Mouse (Mus musculus) adrenal gland, postnatal 4 days (tissue): Measurements from ENCODE around the gene Fli1. TPM values are rescaled to one million over a fixed set of nuclear protein-coding genes. Genes with fewer than 3 reads are reported as not detected.

Experiments used
- DNase-seq, 2 experiments: peaks; one replicate each; pipeline ENCODE4 v3.0.0; 2021 to 2022; ENCODE audit warnings: low spot score in 2 of 2, mixed read lengths in 2 of 2
- total RNA-seq, 2 experiments: library from RNA; stranded (reverse); gene quantifications; 2 replicates each; pipeline ENCODE4 v1.2.3; 2021

The Fli1 gene
- total RNA-seq, 2 experiments from 2014 or later = 27.5 to 28.1 TPM

GRCm38 (mm10) chr9:32474621-32475390 is 67.9 kb downstream of the Fli1 start:
- no peak for DNase-seq

GRCm38 (mm10) chr9:32472346-32472745 is 70.3 kb downstream of the Fli1 start:
- no peak for DNase-seq

GRCm38 (mm10) chr9:32469123-32469751 is 73.4 kb downstream of the Fli1 start:
- no peak for DNase-seq

- DNase-seq = no peak
Observed at GRCm38 (mm10) chr9:32468313-32468712, 74.3 kb downstream of the Fli1 start.

- no peak for DNase-seq
Observed at GRCm38 (mm10) chr9:32467443-32467842, 75.2 kb downstream of the Fli1 start.

GRCm38 (mm10) chr9:32466861-32467260 is 75.8 kb downstream of the Fli1 start:
- no peak for DNase-seq

GRCm38 (mm10) chr9:32456707-32457106 is 86.0 kb downstream of the Fli1 start:
- DNase-seq = no peak

- no peak for DNase-seq
Observed at GRCm38 (mm10) chr9:32450161-32450560, 92.5 kb downstream of the Fli1 start.

- DNase-seq = no peak
Observed at GRCm38 (mm10) chr9:32448766-32449165, 93.9 kb downstream of the Fli1 start.

- no peak for DNase-seq
Observed at GRCm38 (mm10) chr9:32445789-32446188, 96.9 kb downstream of the Fli1 start.

GRCm38 (mm10) chr9:32444453-32445201 is 98.0 kb downstream of the Fli1 start:
- no peak for DNase-seq

GRCm38 (mm10) chr9:32443817-32444216 is 98.8 kb downstream of the Fli1 start:
- no peak for DNase-seq

- no peak for DNase-seq
Observed at GRCm38 (mm10) chr9:32443115-32443514, 99.5 kb downstream of the Fli1 start.

- no peak for DNase-seq
Observed at GRCm38 (mm10) chr9:32434241-32435213, 108.1 kb downstream of the Fli1 start.

GRCm38 (mm10) chr9:32431061-32431460 is 111.6 kb downstream of the Fli1 start:
- no peak for DNase-seq

- DNase-seq = no peak
Observed at GRCm38 (mm10) chr9:32425321-32425720, 117.3 kb downstream of the Fli1 start.

- DNase-seq = no peak
Observed at GRCm38 (mm10) chr9:32420711-32421110, 122.0 kb downstream of the Fli1 start.

GRCm38 (mm10) chr9:32417466-32418116 is 125.1 kb downstream of the Fli1 start:
- no peak for DNase-seq

GRCm38 (mm10) chr9:32415952-32416351 is 126.7 kb downstream of the Fli1 start:
- no peak for DNase-seq

- no peak for DNase-seq
Observed at GRCm38 (mm10) chr9:32414956-32415355, 127.7 kb downstream of the Fli1 start.
